Mouse (Mus musculus) heart, adult 11 months (tissue): ENCODE measurements around the gene Isy1.

ENCODE experiments used
- DNase-seq: peaks from one replicate; pipeline ENCODE4 v3.0.0; 2022

Gene Isy1

DNA sequence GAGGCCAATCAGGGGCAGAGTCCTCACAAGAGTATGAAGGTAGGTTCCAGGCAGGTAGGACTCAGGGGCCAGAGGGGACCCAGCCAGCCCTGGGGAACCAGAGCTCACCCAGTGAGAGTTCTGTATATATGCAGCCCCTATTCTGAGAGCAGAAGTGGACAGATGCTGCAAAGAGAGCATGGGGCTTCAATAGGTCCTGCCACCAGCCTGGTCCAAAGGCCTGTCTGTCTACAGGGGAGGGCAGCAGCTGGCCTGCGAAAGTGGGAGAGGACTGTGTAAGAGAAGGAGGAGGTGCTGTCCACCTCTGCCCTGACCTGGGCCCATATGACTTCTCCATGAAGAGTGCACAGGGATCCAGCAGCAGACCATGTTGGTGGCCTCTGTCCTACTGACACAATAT lies 61.9 kb downstream of the Isy1 start:
- DNase-seq: peak; percentile 52

DNA sequence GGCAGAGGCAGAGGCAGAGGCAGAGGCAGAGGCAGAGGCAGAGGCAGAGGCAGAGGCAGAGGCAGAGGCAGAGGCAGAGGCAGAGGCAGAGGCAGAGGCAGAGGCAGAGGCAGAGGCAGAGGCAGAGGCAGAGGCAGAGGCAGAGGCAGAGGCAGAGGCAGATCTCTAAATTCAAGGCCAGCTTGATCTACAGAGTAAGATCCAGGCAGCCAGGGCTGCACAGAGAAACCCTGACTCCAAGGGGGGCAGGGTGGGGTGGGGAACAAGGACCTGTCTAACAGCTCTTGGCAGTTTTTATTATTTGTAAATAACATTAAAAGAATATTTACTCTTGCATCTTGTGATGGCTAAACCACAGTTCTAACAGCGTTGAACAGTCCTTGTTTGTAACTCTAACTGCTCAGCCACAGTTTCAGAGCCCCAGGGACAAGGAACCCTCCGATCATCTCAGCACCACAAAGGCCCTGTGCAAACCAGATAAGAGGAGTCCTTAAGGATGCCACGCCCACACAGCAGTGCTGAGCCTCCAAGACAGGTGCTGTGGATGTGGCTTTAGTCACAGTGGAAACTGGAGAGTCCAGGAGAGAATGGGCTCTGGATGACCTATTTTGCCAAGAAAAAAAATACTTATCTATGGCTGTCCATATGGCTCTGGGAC lies 62.9 kb downstream of the Isy1 start:
- DNase-seq: peak; percentile 58

DNA sequence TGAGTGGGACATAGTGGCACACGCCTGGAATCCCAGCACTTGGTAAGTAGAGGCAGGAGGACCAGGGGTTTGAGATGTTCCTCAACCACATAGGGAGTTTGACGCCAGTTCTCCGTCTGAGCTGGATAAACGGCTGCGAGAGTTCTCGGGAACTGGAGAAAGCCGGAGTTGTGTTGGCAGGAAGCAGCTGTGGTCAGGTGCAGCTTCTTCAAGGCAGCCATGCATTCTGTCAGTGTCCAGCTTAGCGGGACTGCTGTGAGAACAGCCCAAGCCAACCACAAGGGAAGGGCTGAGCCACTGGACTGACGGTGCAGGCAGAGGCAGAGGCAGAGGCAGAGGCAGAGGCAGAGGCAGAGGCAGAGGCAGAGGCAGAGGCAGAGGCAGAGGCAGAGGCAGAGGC lies 63.7 kb downstream of the Isy1 start:
- peak; percentile 64 for DNase-seq

- DNase-seq: peak; percentile 21
Measured at GRCm38 (mm10) chr6:87774466-87774865, 64.1 kb downstream of the Isy1 start.

DNA sequence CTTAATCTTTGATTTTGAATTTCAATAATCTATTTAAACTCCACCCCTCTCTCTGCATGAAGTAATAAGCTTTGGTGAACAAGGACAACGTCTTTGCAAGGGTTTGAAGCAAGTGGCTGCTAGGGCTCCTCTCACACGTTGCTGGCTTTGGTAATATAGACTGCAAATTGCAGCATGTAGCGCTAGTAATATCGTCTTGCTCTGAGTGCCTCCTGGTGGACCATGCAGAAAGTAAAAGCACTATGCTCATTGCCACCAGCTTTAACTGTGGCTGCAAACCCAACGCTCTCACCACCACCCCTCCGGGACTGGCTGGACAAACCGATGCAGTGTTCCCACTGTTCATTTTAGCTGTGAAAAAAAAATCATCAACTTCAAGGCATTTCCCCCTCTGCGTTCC lies 68.0 kb downstream of the Isy1 start:
- DNase-seq: peak; percentile 76

DNA sequence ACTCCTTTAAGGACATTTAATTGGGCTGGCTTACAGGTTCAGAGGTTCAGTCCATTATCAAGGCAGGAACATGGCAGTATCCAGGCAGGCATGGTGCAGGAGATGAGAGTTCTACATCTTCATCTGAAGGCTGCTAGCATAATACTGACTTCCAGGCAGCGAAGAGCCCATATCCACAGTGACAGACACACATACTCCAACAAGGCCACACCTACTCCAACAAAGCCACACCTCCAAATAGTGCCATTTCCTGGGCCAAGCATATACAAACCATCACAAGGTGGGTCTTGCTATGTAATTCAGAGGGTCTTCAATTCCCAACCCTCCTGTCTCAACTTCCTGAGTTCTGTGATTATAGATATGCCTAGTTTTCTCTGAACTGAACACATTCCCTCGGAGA lies 74.3 kb downstream of the Isy1 start:
- DNase-seq: peak; percentile 80
